Mouse (Mus musculus) lung, postnatal 10 days (tissue): ENCODE results near the gene Rgs21.

Experiments used
- DNase-seq: peaks from one replicate; pipeline ENCODE4 v3.0.0; 2021

Gene Rgs21

DNA sequence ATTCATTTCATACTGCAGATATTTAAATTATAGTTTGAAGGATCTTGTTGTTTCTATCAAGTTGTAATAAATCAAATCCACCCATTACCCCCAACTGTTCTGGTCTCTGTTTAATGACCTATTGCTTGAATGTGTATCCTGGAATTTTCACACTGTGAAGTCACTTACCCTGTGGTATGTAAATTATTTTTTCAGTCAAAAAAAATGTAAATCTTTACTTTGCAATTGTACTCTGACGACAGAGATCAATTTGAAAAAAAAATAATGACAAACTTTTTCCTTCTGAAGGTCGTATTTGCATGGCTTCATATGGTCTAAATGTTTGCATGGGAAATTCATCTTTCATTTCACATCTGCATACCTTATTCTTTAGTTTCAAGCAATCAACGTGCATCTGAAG lies at the start of gene Rgs21:
Gene Rgs21, minus strand, starts transcription at position 101 of the 400 bp plus-strand sequence.
- no peak for DNase-seq

DNA sequence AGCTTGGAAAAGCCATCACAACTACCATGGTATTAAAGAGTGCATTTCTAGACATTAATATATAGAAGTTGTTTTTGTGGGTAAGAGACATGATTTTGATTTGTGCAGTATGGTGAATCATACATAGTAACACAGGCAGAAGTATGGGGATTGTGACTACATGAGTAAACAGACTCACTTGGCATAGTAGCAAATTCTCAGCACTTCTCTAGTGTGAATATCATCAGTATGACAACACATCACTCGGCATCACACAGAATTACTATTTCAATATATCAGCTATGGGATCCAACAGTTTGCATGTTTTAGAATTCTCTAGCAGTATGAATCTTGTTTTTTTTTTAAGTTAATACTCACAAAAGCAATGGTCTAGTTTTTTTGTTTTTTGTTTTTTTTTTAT lies 36.6 kb upstream of the Rgs21 start:
- DNase-seq, result no peak

DNA sequence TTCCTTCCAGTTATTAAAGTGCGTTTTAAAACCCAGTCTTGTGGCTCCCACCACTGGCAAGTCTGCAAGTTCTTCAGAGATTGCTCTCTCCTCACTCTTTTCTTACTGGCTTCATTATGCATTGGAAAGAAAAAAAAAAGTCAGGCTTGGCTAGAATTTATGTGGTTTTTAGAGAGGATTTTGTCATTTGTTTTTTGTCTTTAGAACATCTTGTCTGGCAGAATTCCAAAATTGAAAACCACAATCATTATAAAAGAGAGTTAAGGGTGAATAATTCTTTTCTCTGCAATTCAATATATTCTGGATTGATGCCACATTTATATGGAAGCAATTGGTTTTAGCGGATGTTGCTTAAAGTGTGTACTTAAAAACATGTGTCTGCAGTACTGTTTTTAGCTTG lies 35.5 kb upstream of the Rgs21 start:
- no peak for DNase-seq

DNA sequence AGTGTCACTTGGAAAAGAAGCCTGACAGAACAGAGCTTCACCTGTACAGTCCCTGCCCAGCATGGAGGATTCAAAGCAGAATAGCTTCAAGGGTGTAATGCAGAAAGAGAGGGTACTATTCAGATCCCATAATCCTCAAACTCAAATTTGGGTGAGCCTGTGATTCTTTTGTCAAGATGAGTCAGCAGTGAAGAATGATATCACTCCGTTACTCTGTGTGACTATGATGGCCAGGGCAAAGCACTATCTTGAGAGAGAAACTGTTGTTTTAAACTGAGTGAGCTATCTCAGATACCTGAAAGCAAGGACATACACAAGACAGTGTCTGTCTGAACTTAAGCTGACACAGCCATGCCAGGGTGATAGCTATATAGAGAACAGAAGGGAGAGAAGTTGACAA lies 11.9 kb upstream of the Rgs21 start:
- DNase-seq, result no peak

DNA sequence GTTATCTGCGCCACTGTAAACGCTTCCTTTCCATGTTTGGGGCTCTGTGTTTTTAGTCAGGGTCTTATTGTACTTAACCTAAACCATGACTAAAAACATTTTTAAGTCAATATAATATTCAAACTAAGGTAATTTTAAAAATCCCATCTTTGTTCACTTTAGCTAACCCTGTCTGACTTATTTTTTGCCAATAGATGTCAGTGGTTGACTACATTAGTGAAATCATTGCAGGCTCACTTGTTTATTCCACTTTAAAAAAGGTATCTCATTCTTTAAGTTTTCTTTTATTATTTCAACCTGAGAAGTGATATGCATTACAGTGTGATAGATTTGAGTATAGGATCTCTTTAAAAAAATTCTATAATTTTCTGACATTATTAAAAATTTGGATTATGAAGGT lies 5.5 kb upstream of the Rgs21 start:
- no peak for DNase-seq

DNA sequence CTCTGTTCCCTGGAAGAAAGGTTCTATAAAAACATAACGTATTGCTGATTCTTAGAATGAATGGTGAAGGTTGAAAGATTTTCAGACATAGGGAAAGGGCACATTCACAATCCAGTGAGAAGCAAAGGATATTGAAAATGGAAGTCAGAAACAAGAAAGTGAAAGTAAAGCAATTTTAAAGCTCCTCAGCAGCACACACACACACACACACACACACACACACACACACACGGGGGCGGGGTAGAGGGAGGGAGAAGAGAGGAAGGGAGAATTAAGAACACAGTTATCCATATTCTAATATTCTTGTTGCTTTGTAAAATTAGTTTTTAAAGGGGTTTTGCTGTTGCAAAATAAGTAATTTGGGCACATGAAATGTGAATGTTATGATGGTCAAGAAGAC lies 2.4 kb upstream of the Rgs21 start:
- no peak for DNase-seq

DNA sequence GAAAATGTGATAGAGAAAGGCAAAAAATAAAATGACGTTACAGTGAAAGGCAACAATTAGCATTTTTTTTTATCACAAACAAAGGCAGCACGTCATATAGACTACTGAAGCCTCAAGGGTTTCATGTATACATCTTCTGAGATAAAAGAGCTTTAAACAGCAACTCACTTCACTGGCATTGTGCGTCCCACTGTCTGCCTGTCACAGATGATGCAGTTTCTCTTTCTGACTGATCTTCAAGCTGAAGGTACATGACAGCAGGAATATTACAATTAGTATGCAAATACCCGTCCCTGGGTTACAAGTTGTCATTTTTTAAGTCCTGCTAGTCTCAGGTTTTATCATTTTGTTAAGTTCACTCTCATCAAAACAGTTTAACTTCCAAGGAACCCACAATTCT lies 22.3 kb downstream of the Rgs21 start:
- DNase-seq, result no peak

DNA sequence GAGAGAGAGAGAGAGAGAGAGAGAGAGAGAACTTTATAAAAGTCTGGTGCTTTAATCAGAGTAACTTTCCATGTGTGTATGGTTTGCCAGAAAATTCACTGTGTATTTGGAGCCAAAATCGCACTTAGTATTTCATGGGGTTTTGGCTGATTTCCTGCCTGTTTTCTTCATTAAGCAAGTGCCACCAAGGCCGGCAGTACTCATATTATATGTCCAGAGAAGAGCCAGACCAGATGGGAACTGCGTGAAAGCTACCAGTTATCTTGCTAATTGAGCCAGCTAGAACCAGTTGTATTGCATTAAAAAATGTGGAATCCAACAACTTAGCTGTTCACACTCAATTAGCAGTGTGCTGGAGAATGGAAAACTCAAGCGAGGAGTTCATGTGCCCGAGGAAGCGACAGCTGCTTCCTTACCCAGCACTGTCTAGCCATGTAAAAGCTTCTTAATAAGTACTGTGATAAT lies 22.9 kb downstream of the Rgs21 start:
- peak; percentile 14 for DNase-seq

DNA sequence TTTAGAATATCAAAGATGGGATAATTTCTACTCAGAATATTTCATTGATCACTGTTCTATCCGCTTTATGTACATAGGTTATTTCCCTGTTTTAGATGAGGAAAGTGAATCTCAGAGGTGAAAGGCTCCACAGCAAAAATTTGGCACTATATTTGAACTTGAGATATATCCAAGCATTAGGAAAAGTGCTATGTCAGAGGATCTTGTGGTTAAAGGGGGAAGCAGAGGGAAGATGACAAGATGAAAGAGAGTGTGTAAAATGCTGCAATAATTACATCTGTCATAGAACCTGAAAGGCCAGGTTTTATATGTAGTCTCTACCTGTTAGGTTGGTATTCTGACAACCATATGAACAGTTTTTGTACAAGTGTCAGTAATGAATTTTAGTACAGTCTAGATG lies 35.7 kb downstream of the Rgs21 start:
- DNase-seq, result no peak

DNA sequence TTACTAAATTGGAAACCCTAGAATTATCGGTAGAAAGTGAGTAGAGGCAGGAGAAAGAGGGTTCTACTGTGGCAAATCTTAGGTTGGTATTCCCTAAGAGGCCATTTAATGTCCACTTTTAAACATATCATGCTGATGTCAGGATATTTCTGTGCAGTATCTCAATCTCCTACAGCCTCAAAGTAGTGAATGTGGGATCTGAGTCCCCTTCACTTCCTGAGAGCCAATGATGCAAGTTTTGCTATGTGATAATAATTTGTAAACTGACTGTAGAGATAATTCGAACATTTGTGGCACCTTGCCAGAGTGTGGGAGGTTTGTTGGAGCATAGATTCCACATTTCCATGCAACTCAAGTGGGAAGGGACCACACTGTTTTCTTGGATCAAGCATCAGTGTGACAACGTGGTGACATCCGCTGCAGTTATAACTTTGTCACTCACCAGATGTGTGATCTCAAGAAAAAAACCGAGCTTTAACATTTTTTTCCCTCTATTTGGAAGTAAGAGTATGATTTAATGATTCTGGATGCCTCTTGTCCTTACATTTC lies 49.5 kb downstream of the Rgs21 start:
- peak; percentile 29 for DNase-seq

DNA sequence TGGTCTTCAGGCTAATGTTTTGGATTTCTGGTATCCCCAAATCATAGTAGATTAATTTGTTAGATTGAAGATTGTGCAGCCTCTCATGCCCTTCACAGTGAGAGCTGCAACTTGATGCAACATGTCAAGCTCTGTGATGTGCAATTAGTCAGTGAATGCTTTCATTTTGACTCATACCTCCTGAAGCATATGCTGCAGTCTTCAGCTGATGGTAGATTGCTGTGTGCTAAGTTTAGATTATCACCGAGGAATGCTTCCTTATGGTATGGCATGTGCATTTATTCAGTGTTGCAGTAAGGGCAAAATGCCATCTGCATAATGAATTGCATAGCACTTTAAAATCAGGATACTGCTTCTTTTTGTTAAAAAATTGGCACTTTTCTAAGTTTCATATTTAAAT lies 65.2 kb downstream of the Rgs21 start:
- DNase-seq, result no peak

DNA sequence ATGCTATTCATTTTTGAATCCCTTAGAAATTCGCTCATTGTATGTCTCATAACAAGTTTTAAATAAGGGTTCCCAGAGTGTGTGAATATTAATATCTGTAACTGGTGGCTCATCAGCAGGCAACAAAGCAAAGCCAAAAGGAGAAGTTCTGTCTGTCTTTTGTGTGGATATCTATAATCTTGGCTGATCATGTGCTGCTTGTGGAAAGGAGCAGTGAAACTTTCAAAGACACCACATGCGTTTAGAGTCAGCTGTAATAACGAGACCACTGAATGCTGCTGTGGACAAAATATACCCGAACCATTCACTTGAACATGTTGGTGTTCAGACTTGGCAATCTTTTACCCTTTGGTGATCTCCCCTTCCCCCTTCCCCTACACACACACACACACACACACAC lies 67.0 kb downstream of the Rgs21 start:
- DNase-seq, result no peak

DNA sequence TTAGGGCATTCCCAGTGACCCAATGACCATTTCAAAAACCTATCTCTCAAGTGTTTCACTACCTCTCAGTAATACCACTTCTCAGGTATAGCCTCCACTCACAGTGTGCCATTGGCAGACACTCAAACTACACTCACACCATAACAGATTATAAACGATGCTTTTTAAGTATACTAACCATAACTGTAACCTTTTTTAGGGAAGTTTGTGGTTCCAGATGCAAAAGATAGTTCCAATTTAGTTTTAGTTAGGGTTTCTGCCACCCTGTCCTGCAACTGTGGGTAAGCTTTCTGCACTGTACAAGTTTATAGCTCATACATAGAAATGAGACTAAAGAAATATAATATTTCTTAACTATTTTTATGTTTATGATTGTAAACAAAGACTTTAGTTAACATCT lies 67.7 kb downstream of the Rgs21 start:
- no peak for DNase-seq

DNA sequence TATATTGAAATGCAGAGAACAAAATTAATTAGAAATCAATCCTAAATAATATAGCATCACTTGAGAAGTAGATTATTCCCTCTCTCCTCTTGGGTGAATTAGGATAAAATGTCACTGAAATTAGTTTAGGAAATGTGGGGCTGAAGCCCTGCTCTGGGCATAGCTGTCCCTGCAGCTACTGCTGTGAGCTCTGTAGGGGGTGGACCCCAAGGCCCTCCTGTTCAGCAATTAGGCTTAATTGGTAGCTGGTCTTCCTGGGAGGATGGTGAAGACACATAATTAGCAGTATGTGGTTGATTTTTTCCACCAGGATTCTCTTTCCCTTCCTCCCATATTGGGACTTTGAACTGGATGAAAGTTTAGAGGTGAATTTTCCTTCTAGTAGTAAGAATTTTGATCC lies 68.7 kb downstream of the Rgs21 start:
- no peak for DNase-seq

DNA sequence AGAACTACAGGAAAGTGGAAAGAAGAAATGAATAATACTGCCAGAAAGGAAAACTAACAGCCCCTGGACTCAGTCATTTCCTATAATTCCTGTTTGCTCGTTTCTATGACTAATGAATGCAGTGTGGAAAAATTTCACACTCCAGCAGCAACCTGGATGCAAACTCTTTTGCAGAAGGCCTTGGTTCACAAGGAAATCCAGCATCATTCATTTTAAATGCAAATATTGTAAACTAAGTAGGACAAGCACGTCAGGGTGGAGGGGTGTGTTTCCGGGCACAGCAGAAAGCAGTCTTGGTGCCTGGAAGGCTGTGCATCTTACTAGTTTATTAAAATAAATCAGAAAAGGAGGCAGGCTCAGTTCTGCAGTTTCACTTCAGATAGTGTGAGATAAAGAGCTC lies 69.4 kb downstream of the Rgs21 start:
- no peak for DNase-seq

DNA sequence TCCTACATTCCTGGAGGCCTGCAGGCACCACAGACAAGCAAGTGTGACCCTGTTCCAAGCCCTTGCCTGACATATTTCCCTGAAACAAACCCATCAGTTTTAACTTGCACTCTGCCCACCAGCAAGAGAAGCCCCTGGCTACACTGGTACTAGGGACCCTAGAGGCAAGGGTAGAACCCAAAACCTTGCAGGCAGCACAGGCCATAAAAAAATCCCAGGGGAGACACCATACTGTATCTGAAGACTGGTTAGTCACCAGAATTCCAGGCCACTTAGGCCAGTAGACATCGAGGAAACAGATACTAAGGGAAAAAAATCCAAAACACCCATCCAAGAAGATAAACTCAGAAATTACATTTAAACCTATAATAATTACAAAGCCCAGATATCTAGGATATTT lies 74.1 kb downstream of the Rgs21 start:
- DNase-seq, result no peak

DNA sequence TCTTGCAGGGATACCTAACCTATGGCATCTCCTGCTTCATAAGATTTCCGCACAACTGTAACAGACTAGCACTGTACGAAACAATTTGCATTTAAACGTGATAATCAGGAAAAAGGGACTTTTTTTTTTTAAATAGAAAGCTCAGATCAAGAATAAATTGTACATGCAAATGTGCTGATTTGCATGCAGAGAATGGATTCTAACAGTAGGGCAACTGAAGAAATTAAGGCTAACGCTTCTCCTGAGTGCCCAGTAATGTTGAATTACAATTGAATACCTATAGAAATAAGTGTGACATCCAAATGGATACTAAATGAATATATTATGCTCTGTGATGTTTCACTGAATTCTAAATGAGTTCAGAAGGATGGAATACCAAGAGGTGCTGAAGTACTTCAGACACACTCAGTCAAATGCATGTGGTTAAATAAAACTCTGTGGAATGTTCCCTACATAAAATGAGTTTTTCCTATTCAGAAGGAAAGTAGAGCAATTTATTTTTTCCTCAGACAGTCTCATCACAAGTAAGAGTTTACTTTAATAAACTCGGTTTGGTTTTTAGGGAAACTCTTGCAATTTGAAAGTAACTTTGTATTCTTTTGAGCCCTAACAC lies 79.1 kb downstream of the Rgs21 start:
- DNase-seq, result no peak
